Mouse (Mus musculus) brown adipose tissue, adult 24 weeks (tissue): ENCODE measurements around the gene Nmur1. TPM values are rescaled to one million over a fixed set of nuclear protein-coding genes. Genes with fewer than 3 reads are reported as not detected.
"Not testable (repeated sequence)": the region's sequence is repeated elsewhere in the genome, so short reads cannot be mapped to it uniquely, and the experiment has no call there.

Experiments
- H3K27ac ChIP-seq: fragments of 200-500 bp; replicated peaks from 2 replicates; pipeline ENCODE4 v1.5.1; 2012; ENCODE audit warnings: low read depth, mild to moderate bottlenecking, low read length
- H3K4me1 ChIP-seq: fragments of 200-500 bp; 2 replicates; pipeline ENCODE4 v1.6.1; 2012; ENCODE audit warnings: low read length, mixed read lengths; ENCODE audit not compliant: control insufficient read depth, insufficient read depth, insufficient read length
- H3K4me3 ChIP-seq: fragments of 200-500 bp; 2 replicates; pipeline ENCODE4 v1.5.1; 2012; ENCODE audit warnings: low read depth, mild to moderate bottlenecking, low read length, moderate library complexity; ENCODE audit not compliant: insufficient read depth
- polyA plus RNA-seq: library from polyadenylated mRNA; stranded (reverse); fragments of >200 nt; gene quantifications from 2 replicates; pipeline ENCODE4 v1.2.4, GENCODE M21; 2012; ENCODE audit not compliant: missing spikeins, insufficient read depth, insufficient read length

Nmur1 gene
- polyA plus RNA-seq, 1 experiment, result not detected

GRCm38 (mm10) chr1:86346851-86347715, 78.9 kb downstream of the Nmur1 start:
- no peak overlapping the region for H3K27ac ChIP-seq

GRCm38 (mm10) chr1:86345956-86346355, 80.1 kb downstream of the Nmur1 start:
- no peak overlapping the region for H3K27ac ChIP-seq
- H3K4me3 ChIP-seq, result no peak overlapping the region
- H3K4me1 ChIP-seq, result no peaks in the 10 kb centered on the region

More at GRCm38 (mm10) chr1:86346851-86347715, 78.9 kb downstream of the Nmur1 start:
- H3K4me3 ChIP-seq, result no peak overlapping the region
- H3K4me1 ChIP-seq, result no peaks in the 10 kb centered on the region

GRCm38 (mm10) chr1:86345069-86345468, 81.0 kb downstream of the Nmur1 start:
- no peaks in the 10 kb centered on the region for H3K4me1 ChIP-seq
- no peak overlapping the region for H3K4me3 ChIP-seq

GRCm38 (mm10) chr1:86343969-86344861, 81.8 kb downstream of the Nmur1 start:
- Histone ChIP-seq H3K4me3 (no peak overlapping the region), H3K27ac (no peak overlapping the region), H3K4me1 (no peaks in the 10 kb centered on the region)

More at GRCm38 (mm10) chr1:86345069-86345468, 81.0 kb downstream of the Nmur1 start:
- no peak overlapping the region for H3K27ac ChIP-seq

GRCm38 (mm10) chr1:86343087-86343645, 82.9 kb downstream of the Nmur1 start:
- Histone ChIP-seq H3K4me3 (no peak overlapping the region), H3K4me1 (no peaks in the 10 kb centered on the region), H3K27ac (no peak overlapping the region)

GRCm38 (mm10) chr1:86342371-86342770, 83.7 kb downstream of the Nmur1 start:
- Histone ChIP-seq H3K4me3 (no peak overlapping the region), H3K4me1 (no peaks in the 10 kb centered on the region), H3K27ac (no peak overlapping the region)

GRCm38 (mm10) chr1:86341096-86341495, 84.9 kb downstream of the Nmur1 start:
- not testable (repeated sequence) for H3K4me3 ChIP-seq, H3K27ac ChIP-seq, H3K4me1 ChIP-seq

GRCm38 (mm10) chr1:86339156-86339812, 86.7 kb downstream of the Nmur1 start:
- H3K4me3 ChIP-seq, result no peak overlapping the region
- no peak overlapping the region for H3K27ac ChIP-seq
- no peaks in the 10 kb centered on the region for H3K4me1 ChIP-seq

GRCm38 (mm10) chr1:86336330-86336729, 89.7 kb downstream of the Nmur1 start:
- H3K4me1 ChIP-seq, result no peaks in the 10 kb centered on the region
- no peak overlapping the region for H3K27ac ChIP-seq
- H3K4me3 ChIP-seq, result no peak overlapping the region

Other genes with a start within 250 kb of the Nmur1 start
- gene B3gnt7, start 123.4 kb downstream of the Nmur1 start, polyA plus RNA-seq, result not detected in 2 replicates
- gene Ncl, start 66.8 kb downstream of the Nmur1 start, polyA plus RNA-seq, result 88.2 and 112 TPM in 2 replicates
- gene Tex44, start 101 bp upstream of the Nmur1 start, polyA plus RNA-seq, result not detected in 2 replicates
- gene Ptma, start 100.5 kb upstream of the Nmur1 start, polyA plus RNA-seq, result 280 and 322 TPM in 2 replicates
- 21.7 and 24.3 TPM in 2 replicates for gene Pde6d, start 156.4 kb upstream of the Nmur1 start, polyA plus RNA-seq
- 6.2 and 7.7 TPM in 2 replicates for gene Cops7b, start 156.7 kb upstream of the Nmur1 start, polyA plus RNA-seq
- not detected in 2 replicates for gene Nppc, start 244.3 kb upstream of the Nmur1 start, polyA plus RNA-seq